Mouse (Mus musculus) spleen, postnatal 10 days (tissue): ENCODE measurements around the gene Tbc1d22b.
"Not testable (repeated sequence)": the region's sequence is repeated elsewhere in the genome, so short reads cannot be mapped to it uniquely, and the experiment has no call there.

ENCODE experiments used
- DNase-seq, 2 experiments: peaks; one replicate each; pipeline ENCODE4 v3.0.0; 2021 to 2022; ENCODE audit warnings: low spot score in 2 of 2

The Tbc1d22b gene

DNA sequence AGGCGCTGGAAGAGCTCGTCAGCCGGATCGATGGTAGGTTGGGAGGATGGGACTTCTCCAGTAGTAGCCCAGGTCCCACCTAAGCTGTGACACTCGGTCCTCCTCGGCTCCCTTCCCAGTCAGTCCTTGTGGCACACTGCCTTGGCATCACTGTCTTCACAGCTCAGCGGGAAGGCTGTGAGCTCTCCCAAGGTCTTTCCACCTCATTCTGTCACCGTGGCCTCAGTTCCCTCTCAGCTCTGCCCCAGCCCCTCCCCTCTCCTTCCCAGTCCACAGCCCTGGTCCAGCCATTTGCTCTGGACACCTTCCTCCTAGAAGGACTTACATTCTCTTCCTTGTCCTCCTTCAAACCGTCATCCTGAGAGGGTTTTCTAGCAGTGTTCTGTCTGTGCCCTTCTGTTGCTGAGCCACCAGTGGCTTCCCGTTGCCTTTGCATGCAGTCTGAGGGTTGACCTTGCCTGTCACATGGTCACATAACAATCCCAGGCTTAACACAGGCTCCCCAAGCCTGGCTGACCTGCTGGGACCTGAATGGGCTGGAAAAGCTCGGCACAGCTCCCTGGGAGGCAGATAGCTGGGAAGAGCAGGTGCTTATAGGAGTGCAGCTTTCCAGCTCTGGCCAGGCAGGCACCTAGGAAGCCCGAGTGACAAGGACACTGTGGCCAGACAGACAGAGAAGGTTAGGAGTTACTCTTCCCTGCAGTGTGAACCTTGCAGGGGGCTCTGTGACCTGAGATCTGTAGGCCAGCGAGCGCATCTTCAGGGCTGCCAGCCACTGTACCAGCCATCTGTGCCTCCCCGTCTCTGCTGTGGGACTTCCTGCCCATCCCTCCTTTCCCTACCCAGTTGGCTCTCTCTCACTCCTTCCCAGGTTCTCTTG is 46.5 kb downstream of the Tbc1d22b start:
- no peak for DNase-seq

DNA sequence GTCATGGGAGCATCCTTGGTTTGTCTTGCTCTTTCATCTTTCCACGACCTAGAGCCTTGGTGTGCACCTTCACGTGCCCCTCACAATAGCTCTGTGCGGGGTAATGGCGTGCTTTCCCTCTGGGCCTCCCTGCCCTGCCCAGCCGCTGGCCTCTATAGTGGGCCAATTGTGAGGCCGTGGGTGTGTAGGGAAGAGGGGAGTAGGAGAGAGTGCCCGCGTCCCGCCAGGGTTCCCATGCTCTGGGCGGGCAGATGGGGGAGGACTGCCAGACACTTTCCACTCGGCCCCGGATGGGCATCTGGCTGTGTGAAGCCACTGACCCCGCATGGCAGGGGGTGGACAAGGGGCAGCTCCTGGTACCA is 47.2 kb downstream of the Tbc1d22b start:
- no peak for DNase-seq

DNA sequence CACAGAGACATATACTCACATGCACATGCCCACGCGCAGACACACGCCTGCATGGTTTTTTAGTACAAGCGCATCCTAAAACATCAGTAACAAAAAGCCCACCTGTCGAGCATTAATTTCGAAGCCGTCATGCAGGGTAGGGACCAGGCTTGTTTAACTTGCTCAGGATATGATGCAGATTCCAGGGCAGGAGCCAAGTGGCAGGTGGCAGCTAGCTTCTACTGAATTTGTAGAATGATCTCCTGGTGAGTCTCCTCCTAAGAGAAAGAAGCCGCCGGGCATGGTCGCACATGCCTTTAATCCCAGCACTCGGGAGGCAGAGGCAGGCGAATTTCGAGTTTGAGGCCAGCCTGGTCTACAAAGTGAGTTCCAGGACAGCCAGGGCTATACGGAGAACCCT is 49.5 kb downstream of the Tbc1d22b start:
- DNase-seq: no peak

DNA sequence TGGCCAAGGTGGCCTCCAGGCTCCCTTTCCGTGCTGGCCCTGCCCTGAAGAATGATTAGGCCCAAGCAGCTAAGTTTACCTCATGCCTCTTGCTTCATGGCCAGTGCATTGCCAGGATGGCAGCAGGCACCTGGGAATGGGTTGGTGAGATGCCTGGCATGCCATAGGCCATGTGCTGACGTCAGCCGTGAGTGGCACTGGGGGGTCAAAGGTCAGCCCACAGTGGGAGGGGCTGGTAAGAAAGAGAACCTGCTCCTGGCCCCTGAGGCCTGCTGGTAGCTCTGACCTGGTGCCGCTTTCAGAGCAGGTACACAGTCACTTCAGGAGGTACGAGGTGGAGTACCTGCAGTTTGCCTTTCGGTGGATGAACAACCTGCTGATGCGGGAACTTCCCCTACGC is 50.0 kb downstream of the Tbc1d22b start:
- DNase-seq: no peak

DNA sequence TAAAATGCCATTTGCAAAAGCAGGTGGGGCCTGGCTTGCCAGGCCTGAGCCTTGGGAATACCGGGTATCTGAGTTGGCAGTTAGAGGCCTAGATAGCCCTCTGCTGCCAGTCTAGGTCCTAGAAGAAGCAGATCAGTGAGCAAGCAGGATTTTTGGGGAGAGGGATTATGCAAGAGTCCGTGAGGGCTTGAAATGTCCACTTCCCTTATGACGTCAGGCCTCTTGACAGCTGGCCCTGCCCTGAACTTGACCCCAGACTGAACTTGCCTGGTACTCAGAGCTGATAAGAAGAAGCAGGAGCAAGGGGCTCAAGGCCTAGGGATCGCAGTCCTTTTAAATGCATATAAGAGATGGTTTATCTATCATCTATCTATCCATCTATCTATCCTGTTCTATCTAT is 51.8 kb downstream of the Tbc1d22b start:
- DNase-seq: no peak

DNA sequence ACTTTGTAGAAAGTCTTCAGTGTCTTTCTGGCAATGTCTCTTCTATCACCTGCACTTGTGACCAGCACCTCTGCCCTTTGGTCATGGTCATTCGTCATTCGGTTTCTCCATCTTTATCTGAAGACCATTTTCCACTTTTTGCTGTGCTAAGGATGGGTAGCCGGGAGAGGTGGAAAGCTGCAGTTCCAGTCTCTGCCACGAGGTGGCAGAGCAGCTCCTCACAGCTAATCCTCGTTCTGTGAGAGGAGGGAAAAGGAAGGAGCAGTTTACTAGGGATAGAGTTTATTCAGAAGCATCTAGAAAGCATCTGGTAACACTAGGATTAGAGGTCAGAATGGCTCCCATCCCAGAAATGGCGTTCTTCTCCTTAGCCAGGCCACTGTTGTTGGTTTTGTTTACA is 53.7 kb downstream of the Tbc1d22b start:
- DNase-seq: peak; percentile 80 to 83

DNA sequence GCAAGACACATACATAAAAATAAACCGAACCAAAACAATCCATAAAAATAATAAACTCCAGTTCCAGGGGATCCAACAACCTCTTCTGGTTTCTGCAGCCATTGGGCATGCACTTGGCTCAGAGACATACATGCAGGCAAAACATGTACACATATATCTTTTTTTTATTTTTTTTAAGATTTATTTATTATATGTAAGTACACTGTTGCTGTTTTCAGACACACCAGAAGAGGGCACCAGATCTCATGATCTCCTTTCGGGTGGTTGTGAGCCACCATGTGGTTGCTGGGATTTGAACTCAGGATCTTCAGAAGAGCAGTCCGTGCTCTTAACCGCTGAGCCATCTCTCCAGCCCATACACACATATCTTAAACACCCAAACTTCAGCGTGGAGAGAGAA is 63.9 kb downstream of the Tbc1d22b start:
- not testable (repeated sequence) for DNase-seq

DNA sequence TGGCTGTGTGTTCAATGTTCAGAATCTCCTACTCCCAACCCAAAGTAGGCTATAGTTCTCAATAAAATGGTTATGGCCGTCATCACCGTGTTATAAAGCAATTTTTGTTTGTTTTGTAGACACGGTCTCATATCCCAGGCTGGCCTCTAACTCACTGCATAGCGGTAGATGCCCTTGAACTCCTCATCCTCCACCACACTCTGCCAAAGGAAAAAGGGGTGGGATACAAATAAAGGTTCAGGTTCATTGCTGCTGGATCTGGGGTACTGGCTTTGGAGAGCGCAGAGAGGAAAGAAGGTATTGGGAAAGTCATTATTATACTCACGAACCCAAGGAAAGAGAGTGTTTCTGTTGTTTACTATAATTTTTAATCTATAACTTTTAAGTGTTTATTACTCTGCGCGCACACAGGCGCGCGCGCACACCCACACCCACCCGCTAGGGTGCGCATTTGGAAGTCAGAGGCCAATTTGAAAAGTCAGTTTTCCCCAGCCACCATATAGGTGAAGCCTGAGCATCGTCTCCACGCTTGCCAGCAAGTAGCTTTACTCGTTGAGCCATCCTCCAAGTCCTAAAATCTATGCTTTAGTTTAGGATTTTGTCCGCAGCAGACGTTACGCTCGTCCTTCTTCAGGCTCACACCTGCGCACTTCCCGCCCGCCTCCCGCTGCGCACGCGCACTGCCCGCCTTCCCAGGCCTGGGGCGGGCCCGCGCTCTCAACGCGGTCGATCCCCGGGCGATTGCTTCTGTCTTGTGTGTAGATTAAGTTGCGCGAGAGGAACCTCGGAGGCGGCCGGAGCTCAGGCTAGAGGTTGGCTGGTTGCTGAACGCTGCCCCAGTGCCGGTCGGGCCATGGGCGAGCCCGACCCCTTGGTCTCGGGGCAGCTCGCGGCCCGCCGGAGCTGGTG is 64.8 kb downstream of the Tbc1d22b start, which contains the start of the genes Rnf8 and Gm28043:
Gene Rnf8, plus strand, starts transcription at position 676 of the 909 bp plus-strand sequence.
Gene Gm28043, plus strand, starts transcription at position 762 of the 909 bp plus-strand sequence.
- DNase-seq: peak; percentile 91 to 97

DNA sequence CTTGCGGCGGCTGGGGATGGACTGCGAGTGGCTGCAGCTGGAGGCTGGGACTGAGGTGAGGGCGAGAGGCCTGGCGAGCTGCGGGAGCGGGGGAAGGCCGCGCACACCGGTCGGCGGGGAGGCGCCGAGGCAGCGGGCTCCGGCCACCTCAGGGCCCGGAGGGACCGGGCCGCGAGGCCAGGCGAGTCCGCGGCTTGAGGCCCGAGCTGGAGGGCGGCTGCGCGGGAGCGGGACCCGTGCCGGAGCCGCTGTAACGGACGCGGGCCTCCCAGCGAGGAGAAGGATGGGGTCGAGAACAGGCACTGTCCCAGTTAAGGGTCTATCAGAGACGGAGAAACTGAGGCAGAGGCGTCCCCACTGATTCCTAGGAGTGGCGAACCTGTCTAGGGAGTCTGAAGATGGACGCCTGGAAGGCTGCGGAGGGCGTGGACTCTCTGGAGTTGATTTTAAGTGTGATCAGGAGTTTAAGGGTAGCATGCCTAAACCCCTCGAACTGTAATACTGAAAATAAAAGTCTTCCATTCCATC is 65.5 kb downstream of the Tbc1d22b start:
- peak in 1 of 2 experiments; percentile 55 for DNase-seq

DNA sequence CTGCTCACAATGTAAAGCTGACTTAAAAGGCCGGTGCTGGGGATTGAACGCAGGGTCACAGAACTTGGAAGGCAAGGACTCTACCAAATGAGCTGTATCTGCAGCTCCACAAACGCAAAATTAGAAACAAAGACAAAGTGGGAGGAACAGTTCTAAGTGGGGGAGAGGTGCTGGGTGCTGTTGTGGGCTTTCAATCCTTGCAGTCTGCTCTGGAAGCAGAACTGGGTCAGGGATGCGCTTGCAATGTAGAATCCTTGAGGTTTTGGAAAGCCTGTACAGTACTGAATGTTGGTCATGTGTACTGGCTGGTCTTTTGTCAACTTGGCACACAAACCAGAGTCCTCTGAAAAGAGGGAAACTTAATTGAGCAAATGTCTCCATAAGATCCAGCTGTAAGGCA is 66.0 kb downstream of the Tbc1d22b start:
- DNase-seq: no peak

DNA sequence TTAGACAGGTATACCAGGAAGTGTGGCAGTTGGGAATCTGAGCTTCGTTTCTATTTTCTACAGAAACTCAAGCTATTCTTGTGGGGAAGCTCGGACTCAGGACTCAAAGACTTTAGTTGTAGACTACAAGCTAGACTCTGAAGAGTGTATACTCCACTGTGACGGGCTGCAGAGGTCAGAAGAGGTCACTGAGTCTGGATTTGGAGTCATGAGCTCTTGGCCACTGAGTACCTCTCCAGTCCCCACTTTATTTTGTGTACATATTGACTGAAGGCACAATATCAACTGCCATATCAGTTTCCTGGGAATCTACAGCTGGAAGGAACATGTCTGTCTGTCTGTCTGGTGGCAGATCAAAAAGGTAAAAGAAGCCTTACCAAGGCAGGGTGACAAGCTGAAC is 69.6 kb downstream of the Tbc1d22b start:
- DNase-seq: no peak

DNA sequence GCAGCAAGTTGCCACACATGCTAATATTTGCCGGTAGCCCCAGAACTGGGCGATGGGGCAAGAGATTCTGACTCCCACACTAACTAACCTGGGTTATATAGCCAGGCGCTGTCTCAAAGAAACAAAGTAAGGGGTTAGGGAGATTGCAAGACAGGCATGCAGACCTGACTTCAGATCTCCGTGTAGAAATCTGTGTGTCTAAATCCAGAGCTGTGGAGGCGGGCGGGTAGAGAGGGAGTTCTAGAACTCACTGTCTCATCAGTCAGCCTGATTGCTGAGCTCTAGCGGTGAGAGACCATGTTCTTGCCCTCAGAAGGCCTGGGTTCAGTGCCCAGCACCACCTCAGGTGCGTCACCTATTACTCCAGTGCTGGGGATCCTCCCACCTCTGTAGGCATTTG is 73.9 kb downstream of the Tbc1d22b start:
- no peak for DNase-seq

DNA sequence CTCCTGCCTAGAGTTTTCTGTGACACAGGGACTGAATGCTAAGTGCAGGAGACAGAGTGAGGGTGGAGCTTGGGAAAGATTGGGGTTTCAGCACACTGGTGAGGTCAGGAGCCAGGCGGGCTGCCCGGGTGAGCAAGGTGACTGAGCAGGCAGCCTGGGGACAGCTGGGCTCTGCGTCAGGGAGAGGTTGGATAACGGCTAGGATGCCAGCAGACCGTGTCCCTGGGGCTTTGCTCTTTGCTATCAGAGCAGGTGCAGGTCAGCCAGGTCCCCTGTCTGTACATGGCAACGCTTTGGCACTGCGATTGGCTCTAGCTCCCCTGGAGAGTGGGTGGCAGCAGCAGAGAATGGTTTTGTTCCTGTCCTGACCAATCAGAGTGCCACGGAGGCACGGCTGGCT is 77.7 kb downstream of the Tbc1d22b start:
- no peak for DNase-seq

DNA sequence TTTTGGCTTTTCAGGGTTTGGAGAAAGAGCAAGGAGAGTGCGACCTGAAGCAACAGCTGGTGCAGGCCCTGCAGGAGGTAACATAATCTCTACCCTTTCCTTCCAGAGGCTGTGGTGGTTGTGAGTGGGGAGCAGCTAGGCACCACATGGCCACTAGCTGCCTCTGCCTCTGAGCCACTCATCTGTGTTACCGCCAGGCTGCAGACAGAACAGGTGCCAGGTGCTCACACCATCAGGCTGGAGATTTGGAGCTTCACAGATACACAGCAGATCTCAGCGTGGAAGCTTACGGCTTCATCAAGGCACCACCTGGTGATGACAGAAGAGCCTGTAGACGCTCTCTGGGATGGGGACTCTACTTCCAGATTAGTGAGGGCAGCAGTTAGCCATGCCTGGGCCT is 79.4 kb downstream of the Tbc1d22b start:
- no peak for DNase-seq

DNA sequence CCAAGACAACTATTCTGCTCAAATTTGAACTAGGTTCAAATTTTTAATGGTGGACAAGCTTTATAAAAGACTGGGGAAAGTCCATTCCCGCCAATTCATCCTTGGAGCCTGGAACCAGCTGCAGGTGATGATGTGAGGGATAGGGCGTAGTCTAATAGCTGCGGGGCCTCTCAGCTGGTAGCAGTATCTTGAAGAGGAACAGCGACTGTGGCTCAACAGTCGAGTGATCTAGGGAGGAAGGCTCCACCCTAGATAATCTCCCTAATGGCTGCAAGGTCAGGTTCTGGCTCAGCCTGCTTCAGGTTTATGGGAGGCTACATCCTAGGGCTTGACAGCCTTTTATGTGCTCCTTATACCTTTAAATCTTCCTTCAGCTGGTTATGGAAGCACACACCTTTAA is 80.0 kb downstream of the Tbc1d22b start:
- no peak for DNase-seq

DNA sequence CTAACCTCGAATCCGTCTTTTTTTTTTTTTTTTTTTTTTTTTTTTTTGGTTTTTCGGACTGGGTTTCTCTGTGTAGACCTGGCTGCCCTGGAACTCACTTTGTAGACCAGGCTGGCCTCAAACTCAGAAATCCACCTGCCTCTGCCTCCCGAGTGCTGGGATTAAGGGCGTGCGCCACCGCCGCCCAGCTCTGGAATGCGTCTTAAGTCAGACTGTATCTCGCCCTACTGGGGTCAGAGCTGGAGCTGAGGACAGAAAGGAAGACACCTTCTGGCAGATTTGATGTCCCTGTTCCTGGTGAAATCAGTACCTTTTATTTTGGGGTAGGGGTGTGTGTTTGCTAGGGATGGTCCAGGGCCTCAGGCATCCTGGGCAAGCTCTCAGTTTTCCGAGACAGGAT is 82.7 kb downstream of the Tbc1d22b start:
- DNase-seq: no peak

DNA sequence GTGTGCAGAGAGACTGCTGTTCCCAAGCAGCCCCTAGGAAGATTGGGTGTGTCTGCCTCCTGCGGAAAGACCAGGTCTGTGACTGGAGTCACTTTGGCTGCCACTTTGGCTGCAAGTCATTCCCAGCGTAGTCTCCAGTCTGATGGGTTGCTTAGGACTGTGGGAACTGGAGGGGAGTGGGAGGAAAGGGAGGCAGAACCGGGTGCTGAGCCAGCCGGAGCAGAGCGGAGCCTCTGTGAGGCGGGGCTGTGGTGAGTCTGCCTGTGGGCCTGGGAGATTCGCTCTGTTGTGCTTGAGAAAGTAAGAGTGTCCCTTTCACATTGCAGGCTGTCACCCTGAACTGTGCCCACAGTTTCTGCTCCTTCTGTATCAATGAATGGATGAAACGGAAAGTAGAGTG is 85.9 kb downstream of the Tbc1d22b start:
- DNase-seq: no peak

DNA sequence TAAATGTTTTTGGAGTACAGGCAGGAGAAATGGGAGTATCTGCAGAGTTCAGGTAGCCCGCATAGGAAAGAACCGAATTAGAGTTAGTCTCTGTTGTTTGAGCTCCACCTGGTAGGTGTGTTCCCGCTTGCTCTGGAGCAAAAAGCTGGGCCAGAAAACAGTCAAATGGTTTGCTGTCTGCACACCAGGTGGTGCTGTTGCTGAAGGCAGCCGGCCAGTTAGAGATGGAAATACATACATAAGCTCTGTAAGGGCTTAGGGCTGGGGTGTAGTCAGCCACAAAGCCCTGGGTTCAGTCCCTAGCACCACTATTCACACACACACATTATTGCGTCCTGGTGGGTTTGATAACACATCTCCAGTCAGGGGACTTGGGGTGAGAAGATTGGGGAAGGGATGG is 86.5 kb downstream of the Tbc1d22b start:
- DNase-seq: peak in 1 of 2 experiments; percentile 63

DNA sequence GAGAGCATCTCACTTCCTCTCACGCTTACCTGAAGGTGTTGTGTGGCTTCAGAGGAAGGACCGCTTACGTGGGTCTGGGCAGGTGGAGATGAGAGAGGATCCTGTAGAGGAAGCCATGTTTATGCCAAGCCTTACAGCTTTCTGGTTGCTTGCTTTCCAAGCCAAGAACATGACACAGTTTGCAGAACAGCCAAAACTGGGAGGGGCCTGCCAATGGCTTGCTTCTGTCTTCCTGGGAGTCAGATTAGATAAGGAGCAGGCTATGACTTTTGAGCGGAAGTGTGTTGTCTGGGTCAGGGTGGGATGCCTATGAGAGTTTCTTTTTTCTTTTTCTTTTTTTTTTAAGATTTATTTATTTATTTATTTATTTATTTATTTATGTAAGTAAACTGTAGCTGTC is 87.8 kb downstream of the Tbc1d22b start:
- DNase-seq: no peak

DNA sequence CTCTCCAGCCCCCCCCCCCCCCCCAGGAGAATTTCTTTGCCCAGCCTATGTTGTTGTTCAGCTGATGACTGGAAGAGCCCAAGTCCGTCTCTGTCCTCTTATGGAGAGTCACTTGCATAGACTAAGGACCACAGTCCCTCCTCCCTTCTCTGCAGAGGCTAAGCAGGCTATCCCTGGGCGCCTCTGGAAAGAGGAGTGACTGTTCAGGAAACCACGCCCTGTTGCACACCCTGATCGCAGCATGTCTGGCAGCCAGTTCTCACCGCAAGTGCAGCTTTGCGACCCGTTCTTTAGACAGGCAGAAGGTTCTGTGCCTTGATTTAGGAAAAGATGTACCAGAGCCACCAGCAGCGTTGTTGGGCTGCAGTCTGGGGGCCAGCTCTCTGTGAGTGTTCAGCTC is 88.3 kb downstream of the Tbc1d22b start:
- peak in 1 of 2 experiments; percentile 67 for DNase-seq

DNA sequence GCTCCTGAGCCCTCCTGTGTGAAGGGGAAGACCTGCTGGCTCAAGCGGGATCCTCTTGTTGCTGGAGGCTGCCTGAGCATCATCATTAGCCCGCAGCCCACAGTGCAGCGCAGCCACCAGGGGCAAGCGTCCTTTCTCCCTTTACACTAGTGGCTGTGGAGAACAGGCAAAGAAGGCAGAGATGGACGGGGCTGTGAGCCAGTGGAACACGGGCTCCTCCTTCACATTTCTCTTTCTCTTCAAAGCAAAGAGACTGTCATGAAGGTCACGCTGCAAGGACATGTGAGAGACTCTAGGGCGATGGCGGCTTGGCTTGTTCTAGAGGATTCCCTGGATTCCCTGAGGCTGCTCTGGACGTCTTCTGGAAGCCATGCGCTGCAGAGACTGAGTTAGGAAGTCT is 91.4 kb downstream of the Tbc1d22b start:
- DNase-seq: no peak

DNA sequence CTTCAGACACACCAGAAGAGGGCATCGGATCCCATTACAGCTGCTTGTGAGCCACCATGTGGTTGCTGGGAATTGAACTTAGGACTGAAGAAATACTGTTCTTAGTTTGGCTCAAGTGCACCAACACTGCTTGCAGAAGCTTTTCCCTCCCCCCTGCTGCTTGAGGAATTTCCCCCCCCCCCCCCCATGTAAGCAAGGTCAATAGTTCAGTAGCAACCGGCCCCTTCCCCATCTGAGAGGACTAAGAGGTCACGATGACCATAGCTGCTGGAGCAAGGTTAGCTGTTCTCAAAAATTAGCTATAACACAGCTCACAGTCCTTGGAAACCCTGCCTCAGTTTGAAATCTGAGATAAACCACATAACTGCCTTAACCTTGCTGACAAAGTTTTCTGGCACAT is 92.6 kb downstream of the Tbc1d22b start:
- no peak for DNase-seq
